Mouse (Mus musculus) cortical plate, adult 2 months (tissue): Measurements from ENCODE around the gene Lekr1.

Experiments
- CTCF ChIP-seq: fragments of 200-500 bp; IDR thresholded peaks from 2 replicates; pipeline ENCODE4 v1.5.1; 2011; ENCODE audit warnings: mild to moderate bottlenecking, control low read depth, low read length; ENCODE audit not compliant: insufficient read depth; ENCODE audit errors: extremely low read depth
- POLR2A ChIP-seq: fragments of 200-500 bp; IDR thresholded peaks from 2 replicates; pipeline ENCODE4 v1.6.1; 2011; ENCODE audit warnings: mild to moderate bottlenecking, low read length, control low read depth; ENCODE audit not compliant: insufficient read depth; ENCODE audit errors: extremely low read depth

DNA sequence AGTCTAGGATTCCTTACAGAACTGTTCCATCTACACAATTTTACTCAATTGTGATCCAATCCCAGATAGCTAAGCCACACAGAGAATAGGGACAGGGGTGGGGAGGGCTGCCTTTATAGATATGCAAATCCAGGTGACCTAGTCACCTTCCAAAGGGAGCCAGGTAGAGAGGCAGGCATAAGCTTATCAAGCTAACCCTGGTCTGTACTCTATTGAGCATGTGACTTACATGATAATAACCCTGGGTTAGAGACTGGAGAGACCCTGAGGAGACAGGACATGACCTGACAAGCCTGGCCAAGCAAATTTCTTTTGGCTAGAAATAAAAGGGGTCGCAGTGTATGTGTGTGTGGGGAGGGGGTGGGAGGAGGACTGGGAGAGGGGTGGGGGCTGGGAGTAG, 17.1 kb upstream of the Lekr1 start:
- TF ChIP-seq CTCF (no peak), POLR2A (no peak)
